Mouse (Mus musculus) ES-CJ7 (cell line): Measurements from ENCODE around the gene Rgs8.

ENCODE experiments used
- DNase-seq: peaks from one replicate; pipeline ENCODE4 v3.0.0; 2011; ENCODE audit warnings: low read depth, low spot score

The Rgs8 gene

DNA sequence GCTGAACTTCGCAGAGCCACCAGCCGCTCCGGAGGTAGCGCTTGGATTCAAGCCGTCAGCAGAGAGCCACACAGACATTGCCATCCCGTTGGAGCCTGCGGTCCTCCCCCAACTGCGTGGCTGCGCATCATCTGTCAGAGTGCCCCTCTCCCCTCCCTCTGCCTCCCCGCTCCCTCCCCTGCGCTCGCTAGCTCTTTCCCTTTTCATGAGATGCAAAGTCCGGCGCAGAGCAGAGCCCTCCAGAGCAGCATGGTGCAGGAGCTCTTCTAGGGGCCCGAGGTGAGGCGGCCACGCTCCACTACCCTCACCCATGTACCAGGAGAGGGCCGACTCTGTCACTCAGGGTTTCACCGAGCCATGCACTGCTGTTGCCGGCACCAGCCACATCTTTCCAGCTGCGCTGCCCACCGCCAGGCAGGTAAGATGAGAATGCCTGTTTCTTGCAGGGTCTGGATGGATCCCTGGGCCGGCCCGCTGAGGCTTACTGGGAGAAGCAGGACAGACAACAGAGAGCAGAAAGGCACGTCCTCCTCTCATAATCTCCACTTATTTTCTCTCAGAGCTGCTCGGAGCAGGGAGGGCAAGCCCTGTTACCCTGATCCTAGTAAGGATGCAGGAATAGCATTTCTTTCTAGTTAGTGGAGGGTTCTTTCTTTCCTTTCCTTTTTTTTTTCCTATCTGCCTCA lies at the start of gene Rgs8:
Gene Rgs8, plus strand, starts transcription at position 88 of the 686 bp plus-strand sequence.
- DNase-seq = peak; percentile 45

DNA sequence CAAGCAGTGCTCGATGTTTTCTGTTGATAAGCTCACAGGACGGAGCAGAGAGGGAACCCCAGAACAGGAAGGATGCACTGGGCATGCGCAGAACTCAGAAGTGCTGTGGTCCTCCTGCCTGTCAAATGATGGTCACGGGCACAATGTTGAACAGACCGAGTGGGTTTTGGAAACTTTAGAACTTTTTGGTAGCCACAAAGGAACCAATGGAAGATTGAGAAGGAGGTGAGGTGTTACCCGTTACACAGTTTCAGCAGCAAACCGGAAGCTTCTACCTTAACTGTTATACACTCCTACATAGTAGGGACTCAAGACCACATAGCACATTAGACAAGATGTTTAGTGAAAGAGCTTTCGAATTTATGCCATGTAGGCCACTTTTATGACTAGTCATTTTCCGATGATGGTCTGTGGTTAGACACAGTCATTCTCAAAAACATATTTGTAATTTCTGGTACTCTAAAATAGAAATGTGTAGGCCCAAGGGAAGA lies 35.4 kb upstream of the Rgs8 start:
- DNase-seq = no peak

DNA sequence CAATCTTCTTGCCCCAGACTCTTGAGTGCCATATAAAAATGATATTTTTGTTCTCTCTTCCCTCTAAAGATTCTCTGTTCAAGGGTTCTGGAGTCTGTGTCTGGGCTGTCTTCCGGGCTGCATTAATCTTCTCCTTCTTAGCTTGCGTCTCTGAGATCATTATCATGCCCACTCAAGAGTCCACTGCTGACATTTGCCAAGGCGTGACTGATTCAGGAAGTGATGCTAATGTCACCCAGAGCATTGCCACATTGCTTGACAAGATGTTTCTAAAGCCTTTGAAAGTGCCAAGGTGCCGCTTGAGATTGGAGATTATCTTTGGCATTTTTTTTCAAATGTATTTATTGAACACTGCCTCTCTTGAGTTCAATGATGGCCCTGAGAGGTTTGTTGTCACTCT lies 29.8 kb upstream of the Rgs8 start:
- no peak for DNase-seq

DNA sequence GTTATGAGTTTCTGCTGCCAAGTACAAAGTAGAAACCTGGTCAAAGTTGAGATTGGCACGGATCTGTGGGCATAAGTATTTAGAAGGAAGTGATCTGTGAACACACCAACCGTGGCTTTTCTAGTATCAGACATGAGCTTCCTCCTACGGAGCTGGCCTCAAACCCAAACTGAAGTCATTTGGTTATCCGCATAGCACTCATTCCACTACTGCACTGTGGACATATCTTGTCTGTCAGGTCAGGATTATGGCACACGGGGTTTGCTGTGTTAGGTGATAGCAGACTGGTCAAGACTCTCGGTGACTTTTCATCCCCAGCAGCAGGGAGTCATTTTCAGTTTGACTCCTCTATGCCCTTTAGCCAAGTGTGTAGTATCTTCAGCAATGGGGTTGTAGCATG lies 20.1 kb upstream of the Rgs8 start:
- no peak for DNase-seq

DNA sequence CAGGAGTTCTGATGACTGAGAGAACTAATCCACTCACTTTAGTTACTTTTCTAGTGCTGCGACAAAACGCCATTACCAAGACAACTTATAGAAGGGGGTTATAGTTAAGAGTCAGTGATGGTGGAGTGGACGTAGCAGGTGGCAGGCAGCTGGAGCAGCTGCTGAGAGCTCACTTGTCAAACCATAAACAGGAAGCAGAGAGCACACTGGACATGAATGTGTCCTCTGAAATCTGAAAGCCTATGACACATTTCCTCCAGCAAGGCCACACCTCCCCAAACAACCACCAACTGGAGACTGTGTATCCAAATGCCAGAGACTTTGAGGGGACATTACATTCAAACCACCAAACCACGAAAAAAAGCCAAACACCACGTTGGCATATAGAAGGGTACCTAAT lies 17.8 kb upstream of the Rgs8 start:
- DNase-seq = no peak

DNA sequence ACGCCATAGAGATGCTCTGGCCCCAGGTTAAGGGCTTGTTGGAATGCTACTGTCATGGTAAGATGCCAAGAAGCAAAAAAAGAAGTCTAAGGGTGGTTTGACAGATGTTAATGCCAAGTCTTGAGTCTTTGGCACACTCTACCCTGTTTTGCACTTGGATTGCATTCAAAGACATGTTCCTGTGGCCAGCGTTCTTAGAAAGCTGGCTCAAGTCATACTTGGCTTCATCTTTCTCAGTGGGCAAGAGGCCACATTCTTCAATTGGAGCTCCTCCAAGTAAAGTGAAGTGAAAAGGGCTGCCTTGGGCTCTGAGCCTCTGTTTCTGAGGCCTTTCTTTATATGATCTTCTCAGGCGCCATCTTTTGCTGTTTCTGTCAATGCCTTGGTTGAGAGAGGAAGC lies 17.3 kb upstream of the Rgs8 start:
- no peak for DNase-seq

DNA sequence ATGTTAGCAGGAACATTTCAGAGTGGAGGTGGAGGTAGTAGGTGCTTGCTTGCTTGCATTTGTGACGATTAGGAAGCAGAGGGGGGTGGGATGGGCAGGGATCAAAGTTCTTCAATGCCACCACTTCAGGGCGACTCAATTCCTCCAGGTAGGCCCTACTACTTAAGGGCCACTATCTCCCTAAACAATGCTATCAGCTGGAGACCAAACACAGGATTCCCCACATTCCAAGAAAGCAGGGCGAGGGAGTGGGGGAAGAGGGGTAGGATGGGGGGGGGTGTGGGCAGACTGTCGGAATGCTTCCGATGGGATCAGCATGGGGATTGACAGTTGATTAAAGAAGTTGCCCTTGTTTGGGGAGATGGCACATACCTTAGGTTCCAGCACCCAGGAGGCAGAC lies 16.0 kb upstream of the Rgs8 start:
- peak; percentile 44 for DNase-seq

DNA sequence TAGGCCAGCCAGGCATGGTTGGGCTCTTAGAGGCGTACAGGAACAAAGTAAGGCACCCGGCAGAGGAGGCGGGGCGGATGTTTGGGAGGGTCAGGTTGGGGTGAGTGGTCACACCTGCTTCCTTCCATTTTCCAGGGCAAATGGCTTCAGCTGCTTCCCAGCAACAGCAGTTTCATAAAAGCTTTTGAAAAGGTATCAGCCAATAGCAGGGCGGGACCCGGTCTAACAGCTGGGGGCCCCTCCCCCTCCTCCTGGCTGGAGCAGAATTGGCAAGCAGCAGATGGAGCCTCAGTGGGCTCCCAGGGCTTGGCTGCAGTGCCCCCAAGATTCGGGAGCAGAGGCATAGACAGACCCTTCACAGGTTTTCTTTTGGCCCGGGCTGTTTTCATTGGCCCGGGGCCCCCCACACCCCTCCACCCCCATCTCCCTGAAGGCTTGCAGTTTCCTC lies 11.3 kb upstream of the Rgs8 start:
- peak; percentile 77 for DNase-seq

DNA sequence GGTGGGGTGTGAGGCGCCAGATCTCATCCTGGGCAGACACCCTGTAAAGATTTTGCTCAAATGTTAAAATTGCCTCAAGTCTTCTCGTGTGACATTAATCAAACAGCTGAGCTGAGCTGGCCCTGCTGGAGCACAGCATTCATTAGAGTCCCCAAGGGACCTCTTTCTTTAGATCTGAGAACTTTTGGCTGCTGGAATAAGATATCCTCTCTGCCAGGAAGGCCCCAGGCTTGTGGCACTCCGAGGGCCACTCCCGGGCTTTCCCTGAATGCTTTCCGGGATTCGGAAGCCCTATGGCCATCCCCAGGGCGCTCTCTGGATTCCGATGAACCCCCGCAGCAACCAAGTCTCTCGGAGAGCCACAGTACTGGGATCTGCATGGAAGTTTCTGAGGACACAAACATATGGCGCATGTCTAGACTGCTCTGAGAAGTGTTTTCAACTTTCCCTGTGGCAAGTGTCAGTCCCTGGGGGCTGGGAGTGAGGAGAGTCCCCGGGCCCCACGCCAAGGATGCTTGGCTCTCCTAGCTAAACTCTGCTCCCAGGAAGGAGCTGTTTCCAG lies 10.8 kb upstream of the Rgs8 start:
- no peak for DNase-seq

DNA sequence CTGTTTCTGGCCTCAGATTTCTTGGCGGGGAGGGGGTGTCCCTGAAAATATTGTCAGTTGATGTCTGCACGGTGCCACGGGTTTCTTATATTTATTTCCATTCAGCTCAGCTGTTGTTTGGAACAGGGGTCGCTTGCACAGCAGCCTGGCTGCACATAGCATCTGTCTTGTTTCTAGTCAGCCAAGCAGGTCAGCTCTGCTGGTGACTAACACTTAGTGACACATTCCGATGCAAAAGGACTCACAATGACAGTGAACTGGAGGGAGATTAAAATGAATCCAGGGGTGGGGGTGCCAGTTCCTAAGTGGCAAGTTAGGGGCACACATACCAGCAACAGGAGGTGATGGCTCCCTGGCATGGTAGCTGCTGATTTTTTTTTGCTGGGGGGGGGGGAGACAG lies 849 bp downstream of the Rgs8 start:
- DNase-seq = no peak

DNA sequence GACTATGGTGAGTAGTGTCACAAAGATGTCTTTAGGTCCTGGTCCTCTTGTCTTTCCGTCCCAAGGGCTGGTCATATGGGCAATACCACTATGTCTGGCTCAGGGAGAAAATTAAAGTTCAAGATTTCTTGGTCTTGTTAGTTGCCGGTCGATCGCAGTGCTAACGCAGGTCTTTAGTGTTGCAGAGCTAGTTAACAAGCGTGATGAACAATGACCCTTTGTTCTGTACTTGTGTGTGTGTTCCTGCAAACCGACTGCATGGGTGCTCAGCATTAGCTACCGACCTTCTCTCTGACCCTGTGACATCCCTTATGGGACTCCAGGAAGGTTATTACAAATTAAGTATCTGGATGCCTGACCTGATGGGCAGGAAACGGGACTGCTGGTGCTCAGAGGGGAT lies 6.8 kb downstream of the Rgs8 start:
- DNase-seq = no peak

DNA sequence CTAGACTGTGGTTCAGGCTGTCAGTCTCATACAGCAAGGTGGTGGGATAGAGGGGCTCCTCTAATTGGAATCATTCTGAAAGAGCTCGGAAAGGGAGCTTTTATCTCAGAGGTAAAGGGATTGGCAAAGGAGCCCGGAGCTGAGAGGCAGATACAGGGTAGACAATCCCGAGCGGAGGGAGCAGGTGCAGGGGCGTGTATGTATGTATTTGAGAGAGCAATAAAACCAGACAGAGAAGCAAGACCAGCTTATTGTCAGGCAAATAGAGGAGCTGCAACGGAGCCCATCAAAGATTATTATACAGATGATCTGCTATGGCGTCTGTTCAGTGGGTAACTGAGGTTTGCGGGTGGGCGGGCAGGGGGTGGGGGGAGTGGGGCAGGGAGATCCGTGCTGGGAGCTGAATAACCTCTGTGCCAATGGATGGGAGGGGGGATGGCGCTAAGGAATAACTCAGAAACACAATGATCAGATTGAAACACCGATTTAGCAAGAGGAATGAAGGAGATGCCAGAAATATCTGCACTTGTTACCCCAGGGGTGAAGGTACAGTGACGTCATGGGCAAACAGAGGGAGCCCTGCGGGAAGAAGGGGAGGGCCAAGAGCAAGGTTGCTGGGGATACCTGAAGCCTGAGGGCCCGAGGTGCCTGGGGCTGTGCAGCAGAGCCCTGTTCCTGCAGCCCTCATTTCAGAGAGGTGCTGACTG lies 8.3 kb downstream of the Rgs8 start:
- no peak for DNase-seq

DNA sequence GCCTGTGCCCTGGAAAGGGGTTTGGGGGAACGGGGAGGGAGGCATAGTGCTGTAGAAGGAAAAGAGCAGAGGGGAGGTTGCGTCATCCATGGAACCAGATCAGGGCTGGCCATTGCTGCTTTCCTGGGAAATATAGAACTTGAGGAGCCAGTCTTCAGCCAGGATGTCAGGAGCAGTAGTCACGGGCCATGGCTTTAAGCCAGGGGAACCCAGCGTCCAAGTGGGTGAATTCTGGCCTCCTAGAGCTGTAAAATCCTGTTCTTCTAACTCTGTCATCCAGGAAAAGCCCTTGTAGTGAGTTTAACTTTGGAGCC lies 8.8 kb downstream of the Rgs8 start:
- DNase-seq = no peak

DNA sequence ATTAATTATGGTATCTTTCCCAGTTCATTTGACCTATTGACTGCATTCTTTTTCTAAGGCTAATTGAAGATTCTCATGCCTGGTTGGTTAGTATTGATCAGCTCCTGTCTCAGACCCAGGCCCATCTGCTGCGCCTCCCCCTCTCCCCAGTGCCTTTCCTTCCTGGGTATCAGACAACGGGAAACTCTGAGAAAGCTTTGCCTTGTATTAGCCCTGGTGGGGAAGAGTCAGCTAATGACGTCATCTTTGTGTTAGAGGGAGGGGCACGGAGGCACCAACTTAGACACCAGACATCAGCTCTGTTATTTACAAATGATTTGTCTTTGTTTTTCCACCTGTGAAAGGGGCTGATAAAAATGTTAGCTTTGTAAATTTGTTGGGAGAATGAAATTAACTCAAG lies 9.5 kb downstream of the Rgs8 start:
- DNase-seq = no peak

DNA sequence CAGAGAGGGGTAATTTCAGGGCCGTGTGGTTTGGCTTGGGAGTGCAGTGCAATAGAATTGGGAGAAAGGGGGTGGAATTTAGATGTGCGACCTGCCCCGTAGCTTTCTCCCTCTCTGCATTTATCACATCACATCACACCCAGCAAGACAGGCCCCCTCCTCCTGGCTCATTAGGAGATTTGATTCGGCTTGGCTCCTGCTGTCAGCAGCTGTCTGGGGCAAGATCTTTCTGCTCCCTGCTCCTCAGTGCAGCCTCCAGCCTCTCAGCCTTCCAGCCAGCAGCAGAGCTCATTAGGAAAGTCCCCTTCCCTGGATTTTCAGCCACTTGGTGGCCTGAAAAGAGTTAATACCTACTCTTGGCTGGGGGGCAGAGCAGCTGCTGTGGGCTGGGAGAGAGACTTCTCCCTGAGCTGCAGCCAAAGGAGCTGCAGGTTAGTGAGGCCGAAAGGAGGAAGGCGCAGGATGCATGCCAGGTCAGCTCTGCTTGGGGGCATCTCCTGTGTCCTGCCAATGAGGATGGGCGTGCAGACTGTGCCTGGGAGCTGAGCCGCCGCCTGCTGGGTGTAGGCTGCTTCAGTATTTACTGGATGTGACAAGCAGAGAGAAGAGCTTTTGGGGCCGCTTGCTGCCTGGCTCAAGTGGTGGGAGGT lies 12.4 kb downstream of the Rgs8 start:
- no peak for DNase-seq

DNA sequence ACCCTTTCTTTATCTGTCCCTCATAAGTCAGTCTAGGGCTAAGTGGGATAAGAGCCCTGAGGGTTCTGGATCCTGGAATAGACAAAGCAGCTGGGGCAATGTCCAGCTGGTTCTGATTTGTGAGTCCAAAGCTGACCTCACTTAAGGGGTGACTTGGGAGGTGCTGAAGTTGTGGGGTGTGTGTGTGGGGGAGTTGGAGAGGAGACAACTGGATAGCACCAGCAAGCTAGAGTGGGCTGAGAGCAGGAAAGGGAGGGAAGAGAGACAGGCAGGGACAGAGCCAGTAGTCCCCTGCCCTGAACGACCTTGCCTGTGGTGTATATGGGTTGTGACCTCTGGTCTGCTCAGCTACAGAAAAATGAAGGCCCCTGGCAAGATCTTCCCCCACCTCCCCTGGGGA lies 13.4 kb downstream of the Rgs8 start:
- DNase-seq = no peak

DNA sequence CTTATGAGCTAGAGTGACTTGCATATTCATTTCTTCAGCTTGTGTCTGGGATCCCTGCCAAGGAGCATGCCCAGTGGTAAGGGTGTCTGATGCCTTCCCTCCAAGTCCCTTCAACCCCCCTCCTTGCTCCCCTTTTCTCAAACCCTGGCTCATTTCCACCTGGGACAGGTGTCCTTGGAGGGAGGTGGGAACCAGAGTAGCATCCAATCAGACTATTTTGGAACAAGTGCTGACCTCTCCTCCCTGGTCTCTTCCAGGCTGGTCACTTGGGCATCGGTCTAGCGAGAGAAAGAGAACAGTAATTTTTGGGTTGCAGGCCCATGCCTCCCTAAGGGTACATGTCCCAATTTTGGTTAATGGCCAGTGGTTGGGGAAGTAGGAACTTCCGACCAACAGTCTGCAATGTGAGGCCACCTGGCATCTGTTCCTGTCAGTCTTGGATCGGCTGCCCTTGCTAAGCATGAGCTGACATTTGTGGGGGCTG lies 14.5 kb downstream of the Rgs8 start:
- no peak for DNase-seq

DNA sequence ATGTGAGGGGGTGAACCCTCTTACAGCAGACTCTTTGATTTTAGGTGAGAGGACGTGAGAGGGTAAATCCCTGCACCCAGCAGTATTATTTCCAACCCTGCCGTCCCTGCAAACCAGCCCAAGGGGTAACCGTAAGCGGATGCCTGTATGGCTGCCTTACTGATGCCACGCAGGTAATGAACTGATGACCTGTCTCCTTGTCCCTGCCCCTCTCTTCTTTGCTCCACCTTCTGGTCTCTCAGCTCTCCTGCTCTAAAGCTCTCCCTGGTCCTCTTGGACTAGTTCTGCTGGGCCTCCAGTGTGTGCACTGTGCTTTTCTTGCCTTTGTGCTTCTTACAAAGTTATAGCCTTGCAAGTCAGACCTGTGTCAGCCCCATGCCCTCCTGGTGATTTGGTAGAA lies 15.0 kb downstream of the Rgs8 start:
- no peak for DNase-seq

DNA sequence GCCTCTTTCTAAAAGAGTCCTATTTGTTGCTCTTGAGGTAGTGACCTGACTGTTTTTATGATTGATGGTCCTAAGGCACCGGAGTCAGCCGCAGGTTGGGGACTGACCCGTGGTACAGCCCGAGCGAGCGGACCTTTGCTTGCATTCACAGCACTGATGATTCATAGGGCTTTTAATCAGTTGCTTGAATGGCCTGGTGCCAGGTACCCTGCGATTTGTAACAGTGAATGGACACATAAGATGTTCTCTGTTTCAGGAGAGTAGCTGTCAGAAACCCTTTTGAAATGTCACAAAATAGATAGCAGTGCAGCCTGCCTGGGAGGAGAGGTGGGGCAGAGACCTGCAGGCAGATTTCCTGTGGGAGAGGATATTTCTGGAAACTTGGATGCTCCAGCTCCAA lies 16.3 kb downstream of the Rgs8 start:
- no peak for DNase-seq

DNA sequence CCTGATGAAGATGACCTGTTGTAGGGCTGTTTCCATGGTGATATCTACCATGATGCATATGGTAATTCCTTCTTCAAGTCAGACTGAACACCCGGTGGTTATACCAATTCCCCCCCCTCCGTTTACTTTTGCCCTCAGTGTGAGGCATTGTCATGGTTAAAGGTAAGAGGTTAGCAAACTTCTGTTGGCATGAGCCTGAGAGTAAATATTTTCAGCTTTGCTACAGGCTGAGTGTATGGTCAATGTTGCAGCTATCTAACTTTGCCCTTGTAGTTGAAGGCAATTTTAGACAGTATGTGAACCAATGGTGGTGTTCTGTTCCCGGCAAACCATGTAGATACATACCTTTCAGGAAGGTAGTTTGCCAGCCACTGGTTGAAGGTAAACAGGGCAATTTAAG lies 16.9 kb downstream of the Rgs8 start:
- no peak for DNase-seq

DNA sequence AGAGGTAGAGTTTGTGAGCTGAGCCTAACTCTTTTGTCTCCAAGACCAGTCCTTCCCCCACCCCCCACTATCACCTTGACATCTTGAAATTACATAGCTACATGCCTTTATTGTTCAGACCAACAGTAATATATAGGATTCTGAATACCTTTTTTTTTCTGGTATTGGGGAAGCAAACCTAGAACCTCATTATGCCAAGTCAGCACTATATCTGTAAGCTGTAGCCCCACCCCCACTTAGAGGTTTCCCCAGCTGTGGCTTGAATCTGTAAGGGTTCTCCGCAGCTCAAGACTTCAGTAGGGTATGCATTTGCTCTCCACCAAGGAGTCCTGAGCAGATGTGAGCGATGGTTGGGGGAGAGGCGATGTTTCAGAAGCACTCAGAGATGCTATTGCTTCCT lies 18.5 kb downstream of the Rgs8 start:
- DNase-seq = no peak

DNA sequence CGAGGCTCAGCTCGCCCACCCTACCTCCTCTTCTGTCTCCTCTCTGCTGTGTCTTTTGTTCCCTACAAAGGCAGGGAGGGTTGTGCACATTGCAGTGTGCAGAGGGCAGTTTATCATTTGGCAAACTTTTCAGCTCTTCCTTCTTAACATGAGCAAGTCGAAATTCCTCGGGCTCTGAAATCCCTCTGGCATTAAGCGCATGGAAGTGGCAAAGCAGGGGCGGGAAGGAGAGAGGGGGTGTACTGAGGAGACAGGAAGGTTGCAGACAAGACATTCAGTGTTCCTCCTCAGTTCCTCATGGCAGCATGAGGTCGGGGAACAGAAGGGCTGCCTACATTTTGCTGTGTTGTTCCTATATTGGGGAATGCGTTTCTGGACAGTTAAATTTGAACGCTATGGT lies 19.9 kb downstream of the Rgs8 start:
- no peak for DNase-seq

DNA sequence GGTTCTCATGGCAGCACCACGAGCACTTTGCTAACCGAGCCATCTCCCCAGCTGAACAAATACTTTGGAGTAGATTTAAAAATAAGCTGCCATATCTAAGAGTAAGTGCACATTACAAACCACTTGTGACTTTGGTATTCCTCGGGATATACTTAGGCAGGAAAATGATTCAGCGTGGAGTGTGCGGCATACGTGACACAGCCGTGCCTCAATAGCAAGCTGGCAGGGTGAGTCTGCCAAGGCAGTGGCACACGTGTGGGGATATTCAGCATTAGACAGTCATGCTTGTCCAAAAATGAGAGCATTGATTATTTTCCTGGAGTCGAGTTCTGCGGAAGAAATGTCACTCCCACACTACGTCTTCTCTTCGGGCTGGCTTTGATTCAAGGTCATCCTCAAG lies 21.1 kb downstream of the Rgs8 start:
- DNase-seq = no peak
